Mouse (Mus musculus): Measurements from ENCODE around the gene Aip.

Gene Aip

GRCm38 (mm10) chr19:4152445-4153231, 27.0 kb upstream of the Aip start:
- no peak for DNase-seq (ENCODE audit: low spot score in 2 of 2)

GRCm38 (mm10) chr19:4151898-4152297, 26.2 kb upstream of the Aip start:
- no peak for DNase-seq (ENCODE audit: low spot score in 2 of 2)

GRCm38 (mm10) chr19:4151488-4151860, 25.8 kb upstream of the Aip start:
- no peak for DNase-seq (ENCODE audit: low spot score in 2 of 2)

- DNase-seq (ENCODE audit: low spot score in 2 of 2): no peak
Measured at GRCm38 (mm10) chr19:4150567-4151487, 25.2 kb upstream of the Aip start.

- DNase-seq (ENCODE audit: low spot score in 2 of 2): no peak
Measured at GRCm38 (mm10) chr19:4149764-4150461, 24.3 kb upstream of the Aip start.

GRCm38 (mm10) chr19:4149283-4149682, 23.6 kb upstream of the Aip start:
- DNase-seq (ENCODE audit: low spot score in 2 of 2): no peak

- no peak for DNase-seq (ENCODE audit: low spot score in 2 of 2)
Measured at GRCm38 (mm10) chr19:4148819-4149218, 23.2 kb upstream of the Aip start.

GRCm38 (mm10) chr19:4148491-4148806, 22.8 kb upstream of the Aip start, which contains the start of gene Coro1b:
TSS of gene Coro1b (plus strand) at chr19:4148619.
- peak; percentile 90 to 94 for DNase-seq (ENCODE audit: low spot score in 2 of 2)

- no peak for DNase-seq (ENCODE audit: low spot score in 2 of 2)
Measured at GRCm38 (mm10) chr19:4147782-4148490, 22.3 kb upstream of the Aip start.

- DNase-seq (ENCODE audit: low spot score in 2 of 2): no peak
Measured at GRCm38 (mm10) chr19:4147022-4147405, 21.4 kb upstream of the Aip start.

- no peak for DNase-seq (ENCODE audit: low spot score in 2 of 2)
Measured at GRCm38 (mm10) chr19:4146366-4147021, 20.8 kb upstream of the Aip start.

GRCm38 (mm10) chr19:4145936-4146335, 20.3 kb upstream of the Aip start:
- DNase-seq (ENCODE audit: low spot score in 2 of 2): no peak

GRCm38 (mm10) chr19:4144550-4145498, 19.2 kb upstream of the Aip start:
- DNase-seq (ENCODE audit: low spot score in 2 of 2): no peak

GRCm38 (mm10) chr19:4143759-4144268, 18.2 kb upstream of the Aip start, which contains the start of gene Cabp4:
TSS of gene Cabp4 (minus strand) at chr19:4144033.
- DNase-seq (ENCODE audit: low spot score in 2 of 2): no peak

GRCm38 (mm10) chr19:4142416-4143173, 16.9 kb upstream of the Aip start:
- DNase-seq (ENCODE audit: low spot score in 2 of 2): no peak

GRCm38 (mm10) chr19:4140147-4140546, 14.5 kb upstream of the Aip start:
- DNase-seq (ENCODE audit: low spot score in 2 of 2): no peak

GRCm38 (mm10) chr19:4139446-4139845, 13.8 kb upstream of the Aip start, which contains the start of gene Gpr152:
TSS of gene Gpr152 (plus strand) at chr19:4139787.
- DNase-seq (ENCODE audit: low spot score in 2 of 2): no peak

GRCm38 (mm10) chr19:4137913-4138312, 12.3 kb upstream of the Aip start:
- no peak for DNase-seq (ENCODE audit: low spot score in 2 of 2)

GRCm38 (mm10) chr19:4136463-4136862, 10.8 kb upstream of the Aip start:
- DNase-seq (ENCODE audit: low spot score in 2 of 2): no peak
